Mouse (Mus musculus) stomach, postnatal 0 days (tissue): ENCODE measurements around the gene Eif1.

Experiments
- CTCF ChIP-seq: IDR thresholded peaks from 2 replicates; pipeline ENCODE4 v1.5.1; 2016; ENCODE audit warnings: antibody characterized with exemption, low read depth, mild to moderate bottlenecking, moderate library complexity
- EP300 ChIP-seq: optimal IDR thresholded peaks from 2 replicates; pipeline ENCODE3; 2016; ENCODE audit warnings: antibody characterized with exemption

DNA sequence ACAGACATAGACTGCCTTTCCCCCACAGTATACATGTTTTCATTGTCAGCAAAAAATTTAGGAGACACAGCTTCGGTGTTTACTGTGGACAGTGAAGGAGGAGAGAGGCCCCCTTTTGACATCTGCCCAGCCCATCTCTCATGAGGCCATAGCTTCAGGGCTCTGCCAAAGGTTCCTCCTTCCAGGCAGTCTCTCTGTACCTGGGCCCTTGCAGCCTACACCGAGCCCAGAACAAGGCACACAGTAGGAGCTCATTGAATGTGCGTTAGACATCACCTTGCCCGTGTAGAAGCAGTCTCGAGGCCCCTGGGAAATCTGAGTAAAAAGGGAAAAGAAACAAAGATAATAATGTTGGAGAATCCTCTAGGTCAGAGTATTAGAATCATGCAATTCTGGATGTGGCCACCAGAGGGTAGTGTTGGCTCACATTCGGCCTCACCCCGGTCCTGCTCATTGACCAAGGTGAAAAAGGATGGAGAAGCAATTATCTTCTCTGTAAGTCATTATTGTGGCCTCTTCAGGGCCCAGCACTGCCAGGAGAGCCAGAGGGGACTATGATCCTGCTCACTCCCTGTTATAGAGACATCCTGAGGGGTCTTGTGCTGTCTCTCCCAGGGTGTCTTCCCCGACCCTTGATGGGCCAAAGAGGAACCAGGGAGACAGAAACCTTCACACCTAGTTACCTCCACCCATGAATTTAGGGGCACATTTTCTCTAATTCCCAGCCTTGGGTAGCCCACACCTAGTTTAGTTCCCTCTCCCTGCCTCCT, 42.7 kb downstream of the Eif1 start:
- TF ChIP-seq CTCF (peak; percentile 96), EP300 (no peak)
